Mouse (Mus musculus) hindbrain, embryonic 16.5 days (tissue): Measurements from ENCODE around the gene Ell. TPM values are rescaled to one million over a fixed set of nuclear protein-coding genes. Genes with fewer than 3 reads are reported as not detected.

Source experiments
- ATAC-seq: fragments of 200-750 bp; cut with Nextera tagmentation; 2 replicates; pipeline ENCODE4 v1.8.0; 2017; ENCODE audit warnings: moderate TSS enrichment, moderate library complexity
- H3K27ac ChIP-seq: fragments of 300-500 bp; sonication (generic); 2 replicates; pipeline ENCODE4 v1.5.1; 2014; ENCODE audit warnings: low read depth, mild to moderate bottlenecking, control low read depth, low read length, moderate library complexity
- H3K27me3 ChIP-seq: fragments of 300-500 bp; sonication (generic); replicated peaks from 2 replicates; pipeline ENCODE4 v1.6.1; 2014; ENCODE audit warnings: low read length; ENCODE audit not compliant: control insufficient read depth, insufficient read depth
- H3K36me3 ChIP-seq: fragments of 300-500 bp; sonication (generic); 2 replicates; pipeline ENCODE4 v1.6.1; 2014; ENCODE audit warnings: mild to moderate bottlenecking, low read length, moderate library complexity, mixed read lengths; ENCODE audit not compliant: control insufficient read depth, insufficient read depth
- H3K4me1 ChIP-seq: fragments of 300-500 bp; sonication (generic); 2 replicates; pipeline ENCODE4 v1.6.1; 2014; ENCODE audit warnings: low read depth, low read length; ENCODE audit not compliant: control insufficient read depth, insufficient read depth
- H3K4me2 ChIP-seq: fragments of 300-500 bp; sonication (generic); 2 replicates; pipeline ENCODE4 v1.6.1; 2014; ENCODE audit warnings: mild to moderate bottlenecking, low read length, control low read depth, moderate library complexity
- H3K4me3 ChIP-seq: fragments of 300-500 bp; sonication (generic); 2 replicates; pipeline ENCODE4 v1.5.1; 2014; ENCODE audit warnings: mild to moderate bottlenecking, low read length, control low read depth, moderate library complexity
- H3K9ac ChIP-seq: fragments of 300-500 bp; sonication (generic); 2 replicates; pipeline ENCODE4 v1.6.1; 2014; ENCODE audit warnings: low read depth, mild to moderate bottlenecking, control low read depth, low read length, moderate library complexity
- H3K9me3 ChIP-seq: fragments of 300-500 bp; sonication (generic); 2 replicates; pipeline ENCODE4 v1.6.1; 2014; ENCODE audit warnings: mild to moderate bottlenecking, low read length, moderate library complexity; ENCODE audit not compliant: control insufficient read depth
- WGBS: fragments of 180-500 bp; shearing (Covaris S2); extraction: QIAGEN DNeasy Blood & Tissue Kit; methylation state at CpG from one replicate; pipeline ENCODE4 v1.1.7; 2014; 5-methylcytosine and 5-hydroxymethylcytosine counted together
- polyA plus RNA-seq: library from polyadenylated mRNA; unstranded; fragments of >200 nt; fragmentation: Nextera tagmentation; extraction: Ambion mirVana; gene quantifications from 2 replicates; pipeline ENCODE4 v1.2.1, GENCODE M21; 2015

Ell gene
- 14.9 and 19.2 TPM in 2 replicates for polyA plus RNA-seq

DNA sequence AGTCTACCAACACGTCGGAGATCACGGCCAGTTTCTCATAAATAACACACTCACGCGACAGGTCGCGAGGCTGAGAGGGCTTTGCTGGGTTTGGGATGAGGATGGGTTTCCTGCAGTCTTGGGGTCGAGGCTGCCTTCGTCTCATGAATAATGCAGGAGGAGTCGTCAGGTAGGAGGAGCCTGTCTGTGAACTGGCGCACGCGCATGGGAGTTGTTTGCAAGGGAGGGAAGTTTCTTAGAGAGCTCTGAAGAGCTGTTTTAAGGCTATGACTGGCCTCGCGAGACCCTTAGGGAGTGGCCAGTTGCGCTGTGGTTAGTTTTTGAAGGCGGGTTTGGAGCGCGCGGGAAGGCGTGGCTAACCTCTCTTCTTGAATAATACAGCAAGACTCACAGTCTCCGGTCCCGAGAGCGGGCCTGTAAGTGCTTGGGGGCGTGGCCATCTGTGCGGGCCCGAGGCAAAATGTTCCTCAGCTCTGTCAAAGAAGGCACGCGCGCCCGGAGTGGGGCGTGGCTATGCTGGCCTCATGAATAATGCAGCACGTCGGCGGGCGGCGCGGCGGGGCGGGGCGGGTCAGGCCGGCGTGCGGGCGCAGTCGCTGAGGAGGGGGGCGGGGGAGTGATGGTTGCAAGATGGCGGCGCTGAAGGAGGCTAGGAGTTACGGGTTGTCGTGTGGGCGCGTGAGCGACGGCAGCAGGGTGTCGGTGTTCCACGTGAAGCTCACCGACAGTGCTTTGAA, at the start of gene Ell:
Ell (plus strand) TSS at position 381 of the 737 bp plus-strand sequence.
- no peaks in the 10 kb centered on the region for H3K9me3 ChIP-seq
- H3K4me3 ChIP-seq: peak within 1 kb of the TSS; percentile 86
- H3K27ac ChIP-seq: peak within 1 kb of the TSS; percentile 93
- H3K27me3 ChIP-seq: no peaks in the 10 kb centered on the region
- peaks cover 25% of the 10 kb centered on the region for H3K4me1 ChIP-seq
- peaks cover 13% of the 10 kb centered on the region for H3K36me3 ChIP-seq
- H3K9ac ChIP-seq: peak within 1 kb of the TSS; percentile 93
- peak within 1 kb of the TSS; percentile 83 for H3K4me2 ChIP-seq
- ATAC-seq: peak; percentile 89
- WGBS: under 1% methylated on average over 58 of the region's 58 CpGs

- Histone ChIP-seq H3K4me2 (no peak overlapping the region; the same call in 1 of the 2 replicates), H3K9me3 (no peaks in the 10 kb centered on the region), H3K36me3 (no peaks in the 10 kb centered on the region), H3K4me1 (peaks cover 43% of the 10 kb centered on the region), H3K4me3 (0 out of 2 replicates have a peak overlapping the region, but pooled peaks have one; percentile 13), H3K9ac (peak overlapping the region; percentile 36; the same call in 1 of the 2 replicates), H3K27me3 (peaks cover 58% of the 10 kb centered on the region), H3K27ac (no peak overlapping the region)
- ATAC-seq: no peak
- whole genome bisulfite sequencing: under 1% methylated on average over 27 of the region's 41 CpGs
Observed at GRCm38 (mm10) chr8:70489576-70489975, 49.7 kb upstream of the Ell start.

GRCm38 (mm10) chr8:70490061-70490879, 49.0 kb upstream of the Ell start:
- Histone ChIP-seq H3K4me1 (peaks cover 48% of the 10 kb centered on the region), H3K9me3 (no peaks in the 10 kb centered on the region), H3K9ac (no peak overlapping the region), H3K27ac (no peak overlapping the region), H3K36me3 (no peaks in the 10 kb centered on the region), H3K27me3 (peaks cover 60% of the 10 kb centered on the region), H3K4me2 (no peak overlapping the region), H3K4me3 (no peak overlapping the region)
- no peak for ATAC-seq
- 6% methylated on average over 10 of the region's 10 CpGs for WGBS

DNA sequence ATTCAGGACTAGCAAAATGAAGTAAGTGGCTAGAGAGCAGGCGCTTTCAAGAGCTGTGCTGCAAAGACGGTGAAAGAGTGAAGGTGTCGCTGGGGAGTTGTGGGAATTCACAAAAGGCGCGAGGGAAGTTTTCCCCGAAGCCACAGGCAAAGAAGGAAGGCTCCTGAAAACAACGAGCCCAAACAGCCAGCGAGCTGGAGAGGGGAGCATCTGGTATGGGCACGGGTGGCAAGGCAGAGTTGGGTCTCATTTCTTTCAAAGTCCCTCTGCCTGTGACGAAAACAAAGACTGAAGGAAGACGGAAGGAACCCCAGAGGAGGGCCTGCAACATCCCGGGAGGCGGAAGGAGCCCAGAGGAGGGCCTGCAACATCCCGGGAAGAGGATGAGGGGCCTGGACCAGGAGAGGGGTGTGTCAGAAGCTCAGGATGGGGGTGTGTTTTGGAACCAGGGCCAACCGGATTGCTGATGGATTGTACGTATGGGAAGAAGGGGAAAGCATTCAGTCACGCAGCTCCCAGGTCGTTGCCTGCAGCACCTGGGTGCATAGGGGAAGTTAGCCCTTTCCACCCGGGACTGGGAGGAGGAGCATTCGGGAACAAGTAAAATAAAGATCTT, 48.3 kb upstream of the Ell start:
- H3K36me3 ChIP-seq: no peaks in the 10 kb centered on the region
- H3K27ac ChIP-seq: no peak overlapping the region
- H3K4me2 ChIP-seq: no peak overlapping the region
- H3K9ac ChIP-seq: no peak overlapping the region
- peaks cover 67% of the 10 kb centered on the region for H3K27me3 ChIP-seq
- no peaks in the 10 kb centered on the region for H3K9me3 ChIP-seq
- ATAC-seq: no peak
- WGBS: 2% methylated on average over 20 of the region's 20 CpGs
- peaks cover 50% of the 10 kb centered on the region for H3K4me1 ChIP-seq
- no peak overlapping the region for H3K4me3 ChIP-seq

GRCm38 (mm10) chr8:70492664-70493640, 46.3 kb upstream of the Ell start, which contains the start of gene Crlf1:
Gene Crlf1 (plus strand): TSS chr8:70493158.
- WGBS: under 1% methylated on average over 55 of the region's 93 CpGs
- peaks cover 80% of the 10 kb centered on the region for H3K27me3 ChIP-seq
- no peaks in the 10 kb centered on the region for H3K36me3 ChIP-seq
- H3K9me3 ChIP-seq: no peaks in the 10 kb centered on the region
- peak within 1 kb of the TSS; percentile 31 for H3K4me3 ChIP-seq
- peaks cover 41% of the 10 kb centered on the region for H3K4me1 ChIP-seq
- peak within 1 kb of the TSS; percentile 55 for H3K4me2 ChIP-seq
- H3K27ac ChIP-seq: no peak within 1 kb of the TSS
- ATAC-seq: no peak
- H3K9ac ChIP-seq: peak within 1 kb of the TSS; percentile 33

- Histone ChIP-seq H3K27ac (no peak overlapping the region), H3K27me3 (peaks cover 82% of the 10 kb centered on the region), H3K36me3 (no peaks in the 10 kb centered on the region), H3K9ac (peak overlapping the region; percentile 33), H3K4me3 (peak overlapping the region; percentile 31), H3K4me2 (peak overlapping the region; percentile 55), H3K4me1 (peaks cover 33% of the 10 kb centered on the region), H3K9me3 (no peaks in the 10 kb centered on the region)
- 2% methylated on average over 42 of the region's 47 CpGs for WGBS
- ATAC-seq: no peak
Observed at GRCm38 (mm10) chr8:70493692-70494415, 45.4 kb upstream of the Ell start.

DNA sequence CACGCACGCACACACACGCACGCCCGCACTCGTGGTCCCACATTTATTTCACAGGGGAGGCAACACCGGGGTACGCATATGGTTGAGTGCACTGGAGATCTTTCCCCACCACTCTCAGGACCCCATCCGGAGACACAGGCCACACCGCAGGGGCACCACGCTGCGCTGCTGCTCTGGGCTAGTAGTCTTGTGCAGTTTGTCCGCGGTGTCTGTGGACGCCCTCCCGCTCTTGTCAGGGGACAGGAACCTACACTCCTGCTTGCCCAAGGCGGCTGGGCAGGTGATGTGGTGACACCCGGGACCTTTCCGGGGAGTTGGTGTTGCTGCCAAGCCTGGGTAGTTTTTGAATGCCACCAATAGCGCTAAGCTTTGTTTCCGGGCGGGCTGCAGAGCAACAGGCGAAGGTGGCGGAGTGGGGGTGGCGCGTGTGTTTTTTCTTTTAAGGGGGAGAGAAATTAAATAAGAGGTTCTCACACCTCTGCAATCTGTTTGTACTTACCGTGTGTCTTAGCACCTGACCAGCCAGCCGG, 44.8 kb upstream of the Ell start:
- peak overlapping the region; percentile 55 for H3K4me2 ChIP-seq
- peaks cover 30% of the 10 kb centered on the region for H3K4me1 ChIP-seq
- ATAC-seq: no peak
- peaks cover 82% of the 10 kb centered on the region for H3K27me3 ChIP-seq
- WGBS: 2% methylated on average over 28 of the region's 28 CpGs
- 0 out of 2 replicates have a peak overlapping the region, but pooled peaks have one; percentile 14 for H3K9ac ChIP-seq
- H3K27ac ChIP-seq: no peak overlapping the region
- peak overlapping the region; percentile 13 for H3K4me3 ChIP-seq
- no peaks in the 10 kb centered on the region for H3K36me3 ChIP-seq
- H3K9me3 ChIP-seq: no peaks in the 10 kb centered on the region
